Mouse (Mus musculus) lung, postnatal 0 days (tissue): ENCODE results near the gene Fsd2.

Source experiments
- CTCF ChIP-seq: IDR thresholded peaks from 2 replicates; pipeline ENCODE4 v1.5.1; 2016; ENCODE audit warnings: antibody characterized with exemption, mild to moderate bottlenecking
- EP300 ChIP-seq: IDR thresholded peaks from 2 replicates; pipeline ENCODE4 v1.6.1; 2016; ENCODE audit warnings: antibody characterized with exemption, mild to moderate bottlenecking, control low read depth

GRCm38 (mm10) chr7:81563506-81564015, 3.2 kb downstream of the Fsd2 start:
- TF ChIP-seq CTCF (no peak), EP300 (no peak)
